Mouse (Mus musculus) hindbrain, embryonic 14.5 days (tissue): ENCODE data around the gene Cfap299. TPM values are rescaled to one million over a fixed set of nuclear protein-coding genes. Genes with fewer than 3 reads are reported as not detected.
"Not testable (repeated sequence)": the region's sequence is repeated elsewhere in the genome, so short reads cannot be mapped to it uniquely, and the experiment has no call there.

Experiments
- ATAC-seq: fragments of 200-750 bp; cut with Nextera tagmentation; 2 replicates; pipeline ENCODE4 v1.8.0; 2017; ENCODE audit warnings: moderate number of reproducible peaks, mild to moderate bottlenecking, moderate TSS enrichment, moderate library complexity; ENCODE audit not compliant: low FRiP score
- DNase-seq: peaks from one replicate; pipeline ENCODE4 v3.0.0-alpha.2; 2015; ENCODE audit warnings: low spot score
- H3K27ac ChIP-seq: fragments of 300-500 bp; sonication (generic); 2 replicates; pipeline ENCODE4 v1.5.1; 2014; ENCODE audit warnings: mild to moderate bottlenecking, moderate library complexity
- H3K27me3 ChIP-seq: fragments of 300-500 bp; sonication (generic); 2 replicates; pipeline ENCODE4 v1.6.1; 2014; ENCODE audit warnings: mild to moderate bottlenecking, low read length, mixed read lengths; ENCODE audit not compliant: control insufficient read depth, insufficient read depth
- H3K36me3 ChIP-seq: fragments of 300-500 bp; sonication (generic); replicated peaks from 2 replicates; pipeline ENCODE4 v1.6.1; 2014; ENCODE audit not compliant: control insufficient read depth, insufficient read depth
- H3K4me1 ChIP-seq: fragments of 300-500 bp; sonication (generic); replicated peaks from 2 replicates; pipeline ENCODE4 v1.6.1; 2014; ENCODE audit warnings: antibody characterized with exemption, low read length, mixed read lengths; ENCODE audit not compliant: control insufficient read depth, insufficient read depth
- H3K4me2 ChIP-seq: fragments of 300-500 bp; sonication (generic); replicated peaks from 2 replicates; pipeline ENCODE4 v1.6.1; 2014; ENCODE audit warnings: mild to moderate bottlenecking, moderate library complexity
- H3K4me3 ChIP-seq: fragments of 300-500 bp; sonication (generic); replicated peaks from 2 replicates; pipeline ENCODE4 v1.5.1; 2014; ENCODE audit warnings: mild to moderate bottlenecking, low read length
- H3K9ac ChIP-seq: fragments of 300-500 bp; sonication (generic); 2 replicates; pipeline ENCODE4 v1.6.1; 2014
- H3K9me3 ChIP-seq: fragments of 300-500 bp; sonication (generic); 2 replicates; pipeline ENCODE4 v1.6.1; 2016; ENCODE audit warnings: low read length; ENCODE audit not compliant: control insufficient read depth
- WGBS: fragments of 180-500 bp; shearing (Covaris S2); extraction: QIAGEN DNeasy Blood & Tissue Kit; methylation state at CpG from one replicate; pipeline ENCODE4 v1.1.7; 2014; 5-methylcytosine and 5-hydroxymethylcytosine counted together
- polyA plus RNA-seq: library from polyadenylated mRNA; unstranded; fragments of >200 nt; fragmentation: Nextera tagmentation; extraction: Ambion mirVana; gene quantifications from 2 replicates; pipeline ENCODE4 v1.2.1, GENCODE M21; 2014

The Cfap299 gene
- polyA plus RNA-seq, 1 experiment from 2014 or later, result 1.8 TPM

DNA sequence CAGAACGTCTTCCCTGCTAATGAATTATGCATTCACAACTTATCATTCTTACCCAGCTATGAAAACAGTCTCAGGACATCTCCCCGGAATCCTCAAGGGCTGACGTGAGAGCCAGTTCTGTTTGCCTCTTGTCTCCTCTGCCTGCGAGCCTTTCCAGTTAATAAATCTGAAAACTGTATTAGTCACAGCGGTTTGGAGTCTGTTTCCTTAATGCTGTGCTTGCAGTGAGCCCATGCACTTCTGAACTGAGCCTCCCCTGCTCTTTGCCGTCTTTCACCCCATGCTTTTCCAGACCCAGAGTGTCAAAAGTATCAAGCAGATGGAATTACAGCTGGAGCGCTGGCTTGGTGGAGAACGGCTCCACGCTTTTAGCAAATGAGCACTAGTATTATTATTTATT lies 22.6 kb upstream of the Cfap299 start:
- Histone ChIP-seq H3K4me3 (no peak overlapping the region), H3K9ac (no peak overlapping the region), H3K27me3 (no peaks in the 10 kb centered on the region), H3K36me3 (no peaks in the 10 kb centered on the region), H3K9me3 (no peaks in the 10 kb centered on the region), H3K27ac (no peak overlapping the region), H3K4me2 (peak overlapping the region; percentile 10; the same call in 1 of the 2 replicates), H3K4me1 (no peaks in the 10 kb centered on the region; the same call in 1 of the 2 replicates)
- ATAC-seq (no peak), DNase-seq (peak; percentile 30)
- 35% methylated on average over 9 of the region's 9 CpGs for WGBS

DNA sequence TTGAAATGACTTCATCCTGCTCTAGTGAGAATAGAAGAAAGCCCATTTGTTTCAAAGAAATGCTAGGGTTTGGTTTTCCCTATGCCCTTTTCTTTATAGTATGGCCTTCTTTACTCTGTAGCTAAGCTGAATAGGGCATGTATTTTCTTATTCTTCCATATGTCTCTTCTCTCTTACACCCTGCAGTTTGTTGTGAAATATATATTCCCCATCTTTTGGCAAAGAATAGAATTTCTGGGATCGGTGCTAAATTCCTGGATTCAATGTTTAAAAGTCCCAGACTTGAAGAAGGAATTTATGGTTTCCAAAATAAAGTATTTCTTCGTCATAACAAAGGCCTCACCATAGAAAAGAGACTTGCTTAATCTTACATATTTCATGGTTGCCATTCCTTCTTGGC lies 2.5 kb upstream of the Cfap299 start:
- Histone ChIP-seq H3K9ac (no peak overlapping the region), H3K4me2 (no peak overlapping the region), H3K27ac (no peak overlapping the region), H3K9me3 (no peaks in the 10 kb centered on the region), H3K4me3 (no peak overlapping the region), H3K4me1 (0 out of 2 replicates have a peak, but pooled peaks cover 4% of the 10 kb centered on the region), H3K36me3 (no peaks in the 10 kb centered on the region), H3K27me3 (peaks cover 10% of the 10 kb centered on the region; the same call in 1 of the 2 replicates)
- ATAC-seq, result no peak
- no peak for DNase-seq
- WGBS, result 90% methylated on average over 2 of the region's 2 CpGs

GRCm38 (mm10) chr5:98343751-98344150 lies 14.6 kb downstream of the Cfap299 start:
- not testable (repeated sequence) for H3K27ac ChIP-seq, H3K9me3 ChIP-seq, H3K36me3 ChIP-seq, ATAC-seq, H3K9ac ChIP-seq, H3K27me3 ChIP-seq, H3K4me3 ChIP-seq, H3K4me1 ChIP-seq, DNase-seq, H3K4me2 ChIP-seq
- 90% methylated on average over 16 of the region's 16 CpGs for WGBS

DNA sequence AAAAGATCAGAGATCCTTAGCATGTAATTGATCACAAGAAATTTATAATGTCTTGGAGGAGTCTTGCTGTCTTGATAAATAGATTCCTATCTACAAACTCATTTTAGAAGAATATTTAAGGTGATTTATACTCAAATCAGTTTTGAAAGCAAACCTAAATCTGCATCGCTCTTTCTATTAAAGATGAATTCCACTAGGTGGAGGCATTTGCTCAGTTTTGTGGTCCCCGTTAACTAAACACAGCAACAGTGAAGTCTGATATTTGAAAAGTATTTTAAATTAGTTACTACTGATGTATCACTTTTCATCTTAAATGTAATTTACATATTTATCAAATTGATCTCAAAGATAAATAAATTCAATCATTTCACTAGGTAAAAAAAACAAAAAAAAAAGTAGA lies 15.5 kb downstream of the Cfap299 start:
- Histone ChIP-seq H3K36me3 (no peaks in the 10 kb centered on the region), H3K4me1 (no peaks in the 10 kb centered on the region), H3K27me3 (no peaks in the 10 kb centered on the region), H3K9ac (no peak overlapping the region), H3K4me2 (no peak overlapping the region), H3K27ac (no peak overlapping the region), H3K9me3 (no peaks in the 10 kb centered on the region), H3K4me3 (no peak overlapping the region)
- WGBS, result 63% methylated on average over 2 of the region's 2 CpGs
- ATAC-seq (no peak), DNase-seq (peak; percentile 75)

- 80% methylated on average over 7 of the region's 7 CpGs for WGBS
- Histone ChIP-seq H3K27me3 (no peaks in the 10 kb centered on the region), H3K4me1 (no peaks in the 10 kb centered on the region), H3K36me3 (no peaks in the 10 kb centered on the region), H3K9ac (no peak overlapping the region), H3K27ac (no peak overlapping the region), H3K9me3 (no peaks in the 10 kb centered on the region), H3K4me2 (no peak overlapping the region), H3K4me3 (no peak overlapping the region)
- no peak for DNase-seq
- ATAC-seq, result no peak
These were observed 17.0 kb downstream of the Cfap299 start for GRCm38 (mm10) chr5:98346067-98346466.

DNA sequence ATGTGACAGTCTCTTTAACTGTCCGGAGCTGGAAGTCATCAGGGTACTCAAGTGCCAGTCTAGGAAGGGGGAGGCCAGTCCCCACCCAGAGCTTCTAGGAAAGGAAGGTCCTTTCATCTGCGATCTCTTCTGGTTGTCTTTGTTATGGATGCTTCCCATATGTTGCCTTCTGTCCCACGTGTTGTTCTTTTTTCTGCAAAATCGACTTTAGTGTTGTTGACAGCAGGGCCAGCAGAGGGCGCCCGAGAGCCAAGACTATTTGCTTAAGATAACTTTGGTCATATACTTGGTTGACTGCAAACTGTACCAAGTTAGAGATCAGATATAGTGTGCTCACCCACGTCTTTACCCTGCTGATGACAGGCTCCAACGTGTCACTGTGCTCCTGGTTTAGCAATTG lies 19.5 kb downstream of the Cfap299 start:
- no peak overlapping the region for H3K9ac ChIP-seq
- WGBS, result 12% methylated on average over 8 of the region's 8 CpGs
- 0 out of 2 replicates have a peak overlapping the region, but pooled peaks have one; percentile 21 for H3K4me2 ChIP-seq
- H3K27ac ChIP-seq, result no peak overlapping the region
- no peak overlapping the region for H3K4me3 ChIP-seq
- DNase-seq (peak; percentile 93), ATAC-seq (peak; percentile 72; the same call in 1 of the 2 replicates)
- no peaks in the 10 kb centered on the region for H3K27me3 ChIP-seq
- H3K4me1 ChIP-seq, result no peaks in the 10 kb centered on the region
- H3K9me3 ChIP-seq, result no peaks in the 10 kb centered on the region
- H3K36me3 ChIP-seq, result no peaks in the 10 kb centered on the region

DNA sequence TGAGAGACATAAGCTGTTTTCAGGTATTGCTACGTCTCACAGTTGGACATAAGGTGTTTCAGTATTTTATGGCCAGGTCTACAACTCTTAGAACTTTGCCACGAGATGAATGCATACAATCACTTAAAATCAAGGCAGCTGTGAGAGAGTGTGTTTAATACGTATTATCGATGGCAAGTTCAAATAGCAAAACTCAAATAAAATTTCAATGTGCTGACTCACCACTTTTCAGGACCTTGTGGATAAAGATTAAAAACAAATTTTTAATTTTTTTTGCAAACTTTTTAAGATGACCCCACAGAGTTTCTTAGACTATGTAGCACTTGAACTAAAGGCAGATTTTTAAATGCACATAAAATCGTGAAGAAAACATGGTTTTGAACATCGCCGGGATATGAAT lies 30.8 kb downstream of the Cfap299 start:
- Histone ChIP-seq H3K9me3 (no peaks in the 10 kb centered on the region), H3K9ac (no peak overlapping the region), H3K27me3 (no peaks in the 10 kb centered on the region), H3K27ac (no peak overlapping the region), H3K4me2 (no peak overlapping the region), H3K4me3 (no peak overlapping the region), H3K4me1 (no peaks in the 10 kb centered on the region), H3K36me3 (no peaks in the 10 kb centered on the region)
- no peak for ATAC-seq
- 94% methylated on average over 7 of the region's 7 CpGs for WGBS
- DNase-seq, result no peak

GRCm38 (mm10) chr5:98360792-98361419 lies 31.8 kb downstream of the Cfap299 start:
- Histone ChIP-seq H3K9ac (no peak overlapping the region), H3K4me2 (no peak overlapping the region)
- ATAC-seq, result no peak

DNA sequence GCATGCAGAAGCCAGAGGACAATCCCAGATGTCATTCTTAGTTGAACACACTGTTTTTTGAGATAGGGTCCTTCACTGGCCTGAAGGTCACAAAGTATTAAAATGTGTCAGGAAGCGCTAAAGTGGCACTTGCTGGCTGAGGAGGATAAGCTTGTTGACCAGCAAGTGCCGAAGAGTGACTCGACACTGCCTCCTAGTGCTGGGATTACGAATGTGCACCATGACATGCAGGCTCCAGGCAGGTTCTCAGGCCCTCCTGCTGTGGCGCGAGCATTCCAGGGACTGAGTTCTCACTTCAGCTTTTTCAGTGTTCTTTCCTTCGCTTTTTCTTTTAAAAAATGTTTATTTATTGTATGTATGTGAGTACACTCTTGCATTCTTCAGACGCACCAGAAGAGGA lies 34.3 kb downstream of the Cfap299 start:
- H3K27me3 ChIP-seq, result no peaks in the 10 kb centered on the region
- no peak for DNase-seq
- H3K4me1 ChIP-seq, result no peaks in the 10 kb centered on the region
- WGBS, result 53% methylated on average over 8 of the region's 8 CpGs
- no peak for ATAC-seq
- H3K4me3 ChIP-seq, result no peak overlapping the region
- no peaks in the 10 kb centered on the region for H3K9me3 ChIP-seq
- no peak overlapping the region for H3K27ac ChIP-seq
- no peak overlapping the region for H3K4me2 ChIP-seq
- H3K9ac ChIP-seq, result no peak overlapping the region
- no peaks in the 10 kb centered on the region for H3K36me3 ChIP-seq

More at GRCm38 (mm10) chr5:98360792-98361419, 31.8 kb downstream of the Cfap299 start:
- WGBS, result 92% methylated on average over 5 of the region's 5 CpGs
- no peaks in the 10 kb centered on the region for H3K36me3 ChIP-seq
- no peak overlapping the region for H3K27ac ChIP-seq
- no peaks in the 10 kb centered on the region for H3K27me3 ChIP-seq
- no peak for DNase-seq
- no peak overlapping the region for H3K4me3 ChIP-seq
- no peaks in the 10 kb centered on the region for H3K4me1 ChIP-seq
- no peaks in the 10 kb centered on the region for H3K9me3 ChIP-seq

GRCm38 (mm10) chr5:98365340-98365739 lies 36.2 kb downstream of the Cfap299 start:
- no peak for ATAC-seq
- H3K9me3 ChIP-seq, result no peaks in the 10 kb centered on the region
- H3K4me1 ChIP-seq, result no peaks in the 10 kb centered on the region

More at GRCm38 (mm10) chr5:98365340-98365739, 36.2 kb downstream of the Cfap299 start:
- Histone ChIP-seq H3K4me3 (no peak overlapping the region), H3K27ac (no peak overlapping the region), H3K4me2 (no peak overlapping the region), H3K9ac (no peak overlapping the region), H3K27me3 (no peaks in the 10 kb centered on the region), H3K36me3 (no peaks in the 10 kb centered on the region)
- DNase-seq, result no peak
- 83% methylated on average over 5 of the region's 5 CpGs for WGBS
